Comparison of ENCODE assay signal across 16 mouse cellular contexts in genomic region chr15:96689919-96690318, GRCm38 (mm10).
"Had no signal": no experiment of that assay in that cellular context is flagged by ENCODE, and none has a peak within 500 bp of the region (broad histone marks: within the 10 kb centered on the region; RNA-seq: fewer than 3 reads in every experiment).

No protein-coding gene starts in this region.

- H3K27ac ChIP-seq: liver, embryonic 13.5 days; stomach, postnatal 0 days had no signal

- H3K27me3 ChIP-seq: liver, embryonic 13.5 days had no signal

- H3K4me3 ChIP-seq: liver, embryonic 13.5 days had no signal

- H3K9ac ChIP-seq: liver, embryonic 13.5 days had no signal

- H3K9me3 ChIP-seq: liver, embryonic 13.5 days had no signal

- DNase-seq: kidney, adult 9 months; kidney, postnatal 14 days; kidney, postnatal 4 days; left cerebral cortex, postnatal 4 days; liver, embryonic 13.5 days; lung, adult 2 months; lung, postnatal 14 days; lung, postnatal 4 days; midbrain, embryonic 14.5 days; right cerebral cortex, adult 18-20 months; right cerebral cortex, postnatal 14 days; right cerebral cortex, postnatal 4 days; thymus, adult 2 months; thymus, postnatal 14 days; thymus, postnatal 4 days had no signal
